Mouse (Mus musculus) liver, embryonic 12.5 days (tissue): ENCODE results near the gene Trim60. TPM values are rescaled to one million over a fixed set of nuclear protein-coding genes. Genes with fewer than 3 reads are reported as not detected.

ENCODE experiments used
- ATAC-seq: fragments of 200-750 bp; cut with Nextera tagmentation; 2 replicates; pipeline ENCODE4 v1.8.0; 2017; ENCODE audit warnings: moderate number of reproducible peaks, mild to moderate bottlenecking, moderate library complexity
- H3K27ac ChIP-seq: fragments of 300-500 bp; sonication (generic); 2 replicates; pipeline ENCODE4 v1.5.1; 2016; ENCODE audit warnings: mild to moderate bottlenecking
- H3K27me3 ChIP-seq: fragments of 300-500 bp; sonication (generic); replicated peaks from 2 replicates; pipeline ENCODE4 v1.6.1; 2016; ENCODE audit warnings: mild to moderate bottlenecking, moderate library complexity
- H3K36me3 ChIP-seq: fragments of 300-500 bp; sonication (generic); 2 replicates; pipeline ENCODE4 v1.6.1; 2016; ENCODE audit warnings: mild to moderate bottlenecking, moderate library complexity
- H3K4me1 ChIP-seq: fragments of 300-500 bp; sonication (generic); 2 replicates; pipeline ENCODE4 v1.6.1; 2016
- H3K4me2 ChIP-seq: fragments of 300-500 bp; sonication (generic); 2 replicates; pipeline ENCODE4 v1.6.1; 2016; ENCODE audit warnings: mild to moderate bottlenecking, moderate library complexity
- H3K4me3 ChIP-seq: fragments of 300-500 bp; sonication (generic); 2 replicates; pipeline ENCODE4 v1.5.1; 2016; ENCODE audit warnings: mild to moderate bottlenecking, moderate library complexity
- H3K9ac ChIP-seq: fragments of 300-500 bp; sonication (generic); 2 replicates; pipeline ENCODE4 v1.6.1; 2016; ENCODE audit warnings: mild to moderate bottlenecking, moderate library complexity
- H3K9me3 ChIP-seq: fragments of 300-500 bp; sonication (generic); replicated peaks from 2 replicates; pipeline ENCODE4 v1.6.1; 2016; ENCODE audit warnings: mild to moderate bottlenecking, moderate library complexity
- WGBS: fragments of 180-500 bp; shearing (Covaris S2); methylation state at CpG from one replicate; pipeline ENCODE4 v1.1.7; 2016; ENCODE audit not compliant: insufficient replicate concordance; 5-methylcytosine and 5-hydroxymethylcytosine counted together
- polyA plus RNA-seq: library from polyadenylated mRNA; unstranded; fragments of >200 nt; fragmentation: Nextera tagmentation; extraction: Ambion mirVana; gene quantifications from 2 replicates; pipeline ENCODE4 v1.2.1, GENCODE M21; 2016

Gene Trim60
- not detected in 2 replicates for polyA plus RNA-seq

GRCm38 (mm10) chr8:65018423-65018822 lies at the start of gene Trim60, which contains the start of gene Trim61:
Gene Trim60, minus strand, starts transcription at chr8:65018584.
Gene Trim61, minus strand, starts transcription at chr8:65018523.
- no peak for ATAC-seq
- 76% methylated on average over 8 of the region's 8 CpGs for WGBS
- Histone ChIP-seq H3K4me3 (no peak within 1 kb of the TSS), H3K27me3 (no peaks in the 10 kb centered on the region), H3K4me1 (no peaks in the 10 kb centered on the region), H3K27ac (no peak within 1 kb of the TSS), H3K9ac (no peak within 1 kb of the TSS), H3K4me2 (no peak within 1 kb of the TSS), H3K9me3 (0 out of 2 replicates have a peak, but pooled peaks cover 3% of the 10 kb centered on the region), H3K36me3 (no peaks in the 10 kb centered on the region)

GRCm38 (mm10) chr8:65067694-65068472 lies 49.5 kb upstream of the Trim60 start:
- 56% methylated on average over 10 of the region's 10 CpGs for WGBS
- Histone ChIP-seq H3K4me1 (no peaks in the 10 kb centered on the region), H3K36me3 (no peaks in the 10 kb centered on the region), H3K9ac (no peak overlapping the region), H3K9me3 (no peaks in the 10 kb centered on the region), H3K27me3 (no peaks in the 10 kb centered on the region), H3K27ac (no peak overlapping the region), H3K4me3 (no peak overlapping the region), H3K4me2 (no peak overlapping the region)
- no peak for ATAC-seq

- H3K4me3 ChIP-seq, result no peak overlapping the region
- 77% methylated on average over 4 of the region's 4 CpGs for WGBS
- no peaks in the 10 kb centered on the region for H3K4me1 ChIP-seq
- no peak overlapping the region for H3K4me2 ChIP-seq
- no peak overlapping the region for H3K27ac ChIP-seq
- no peak for ATAC-seq
- no peaks in the 10 kb centered on the region for H3K36me3 ChIP-seq
- H3K27me3 ChIP-seq, result no peaks in the 10 kb centered on the region
- no peak overlapping the region for H3K9ac ChIP-seq
- no peaks in the 10 kb centered on the region for H3K9me3 ChIP-seq
Measured at GRCm38 (mm10) chr8:65067031-65067430, 48.6 kb upstream of the Trim60 start.

DNA sequence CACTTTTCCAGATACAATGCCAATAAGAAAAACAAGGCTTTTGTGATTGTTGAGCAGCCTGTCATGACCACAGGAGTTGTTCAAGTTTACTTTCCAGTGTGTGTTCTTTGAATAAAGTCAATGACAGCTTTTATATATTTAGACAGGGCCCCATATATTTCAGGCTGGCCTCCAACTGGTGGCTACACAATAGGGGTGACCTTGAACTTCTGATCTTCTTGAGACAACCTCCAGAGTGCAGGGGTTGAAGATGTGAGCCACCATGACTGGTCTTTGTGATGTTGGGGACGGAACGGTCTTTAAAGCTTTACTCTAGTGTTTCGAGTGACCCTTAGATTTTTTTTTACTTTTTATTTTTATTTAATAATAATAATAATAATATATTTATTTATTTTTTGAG lies 47.2 kb upstream of the Trim60 start:
- H3K36me3 ChIP-seq, result no peaks in the 10 kb centered on the region
- no peak overlapping the region for H3K4me2 ChIP-seq
- H3K9me3 ChIP-seq, result no peaks in the 10 kb centered on the region
- H3K27ac ChIP-seq, result no peak overlapping the region
- no peak for ATAC-seq
- WGBS, result 90% methylated on average over 3 of the region's 3 CpGs
- H3K4me3 ChIP-seq, result no peak overlapping the region
- H3K27me3 ChIP-seq, result no peaks in the 10 kb centered on the region
- H3K9ac ChIP-seq, result no peak overlapping the region
- H3K4me1 ChIP-seq, result no peaks in the 10 kb centered on the region

DNA sequence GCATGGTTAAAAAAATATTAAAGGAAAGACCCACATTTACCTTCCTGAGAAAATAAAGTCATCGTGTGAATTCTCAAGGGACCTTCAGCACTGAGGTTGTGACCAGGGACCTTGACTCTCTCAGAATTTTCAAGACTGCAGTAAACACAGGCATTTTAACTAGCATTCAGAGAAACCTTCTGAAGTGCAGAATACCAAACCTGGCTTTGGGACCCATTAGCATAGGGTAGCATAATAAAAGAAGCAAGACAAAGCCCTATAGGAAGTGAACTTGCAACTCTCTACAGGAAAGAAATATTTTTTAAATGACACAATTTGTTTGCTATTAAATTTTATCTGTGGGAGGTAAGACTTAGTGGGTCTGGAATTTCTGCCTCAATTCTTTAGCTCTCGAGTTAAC lies 45.7 kb upstream of the Trim60 start:
- no peak overlapping the region for H3K9ac ChIP-seq
- ATAC-seq, result no peak
- no peaks in the 10 kb centered on the region for H3K9me3 ChIP-seq
- no peak overlapping the region for H3K4me3 ChIP-seq
- no peak overlapping the region for H3K27ac ChIP-seq
- WGBS, result 46% methylated on average over 2 of the region's 2 CpGs
- no peaks in the 10 kb centered on the region for H3K4me1 ChIP-seq
- H3K27me3 ChIP-seq, result no peaks in the 10 kb centered on the region
- H3K4me2 ChIP-seq, result no peak overlapping the region
- H3K36me3 ChIP-seq, result no peaks in the 10 kb centered on the region

- Histone ChIP-seq H3K27ac (no peak overlapping the region), H3K4me2 (no peak overlapping the region), H3K4me1 (no peaks in the 10 kb centered on the region), H3K27me3 (no peaks in the 10 kb centered on the region), H3K4me3 (no peak overlapping the region), H3K9me3 (no peaks in the 10 kb centered on the region), H3K36me3 (no peaks in the 10 kb centered on the region), H3K9ac (no peak overlapping the region)
- no peak for ATAC-seq
- WGBS, result 66% methylated on average over 4 of the region's 4 CpGs
Measured at GRCm38 (mm10) chr8:65062195-65062594, 43.8 kb upstream of the Trim60 start.

- 72% methylated on average over 4 of the region's 4 CpGs for WGBS
- no peaks in the 10 kb centered on the region for H3K4me1 ChIP-seq
- H3K4me2 ChIP-seq, result no peak overlapping the region
- no peak overlapping the region for H3K9ac ChIP-seq
- no peaks in the 10 kb centered on the region for H3K27me3 ChIP-seq
- H3K9me3 ChIP-seq, result no peaks in the 10 kb centered on the region
- no peak overlapping the region for H3K4me3 ChIP-seq
- H3K36me3 ChIP-seq, result no peaks in the 10 kb centered on the region
- no peak overlapping the region for H3K27ac ChIP-seq
- no peak for ATAC-seq
Measured at GRCm38 (mm10) chr8:65056722-65057121, 38.3 kb upstream of the Trim60 start.

- no peaks in the 10 kb centered on the region for H3K36me3 ChIP-seq
- no peaks in the 10 kb centered on the region for H3K4me1 ChIP-seq
- no peak overlapping the region for H3K4me2 ChIP-seq
- WGBS, result 65% methylated on average over 5 of the region's 5 CpGs
- no peaks in the 10 kb centered on the region for H3K27me3 ChIP-seq
- ATAC-seq, result no peak
- H3K4me3 ChIP-seq, result no peak overlapping the region
- no peak overlapping the region for H3K9ac ChIP-seq
- no peaks in the 10 kb centered on the region for H3K9me3 ChIP-seq
- H3K27ac ChIP-seq, result no peak overlapping the region
Measured at GRCm38 (mm10) chr8:65053968-65054367, 35.6 kb upstream of the Trim60 start.

DNA sequence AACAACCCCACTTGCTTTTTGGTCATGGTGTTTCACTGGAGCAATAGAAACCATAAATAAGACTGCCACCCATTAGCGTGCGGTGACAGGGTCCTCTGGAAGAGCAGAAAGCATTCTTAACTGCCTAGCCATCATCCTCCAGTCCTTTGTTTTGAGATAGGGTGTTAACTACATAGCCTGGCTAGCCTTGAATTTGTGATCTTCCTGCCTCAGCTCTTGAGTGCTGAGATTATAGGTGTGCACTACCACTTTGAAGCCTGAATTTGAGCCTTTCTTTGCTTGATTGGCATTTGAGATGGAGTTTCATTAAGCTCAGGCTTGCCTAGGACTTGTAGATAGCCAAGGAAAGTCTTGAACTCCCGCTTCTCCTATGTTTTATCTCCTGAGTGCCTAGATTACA lies 35.2 kb upstream of the Trim60 start:
- no peak for ATAC-seq
- H3K9ac ChIP-seq, result no peak overlapping the region
- H3K27me3 ChIP-seq, result no peaks in the 10 kb centered on the region
- H3K27ac ChIP-seq, result no peak overlapping the region
- no peaks in the 10 kb centered on the region for H3K4me1 ChIP-seq
- H3K4me2 ChIP-seq, result no peak overlapping the region
- 78% methylated on average over 3 of the region's 3 CpGs for WGBS
- no peaks in the 10 kb centered on the region for H3K9me3 ChIP-seq
- no peak overlapping the region for H3K4me3 ChIP-seq
- no peaks in the 10 kb centered on the region for H3K36me3 ChIP-seq

GRCm38 (mm10) chr8:65047801-65048200 lies 29.4 kb upstream of the Trim60 start:
- Histone ChIP-seq H3K27me3 (no peaks in the 10 kb centered on the region), H3K9me3 (no peaks in the 10 kb centered on the region), H3K4me3 (no peak overlapping the region), H3K4me2 (no peak overlapping the region), H3K9ac (no peak overlapping the region), H3K4me1 (no peaks in the 10 kb centered on the region), H3K36me3 (no peaks in the 10 kb centered on the region), H3K27ac (no peak overlapping the region)
- 68% methylated on average over 4 of the region's 4 CpGs for WGBS
- no peak for ATAC-seq

DNA sequence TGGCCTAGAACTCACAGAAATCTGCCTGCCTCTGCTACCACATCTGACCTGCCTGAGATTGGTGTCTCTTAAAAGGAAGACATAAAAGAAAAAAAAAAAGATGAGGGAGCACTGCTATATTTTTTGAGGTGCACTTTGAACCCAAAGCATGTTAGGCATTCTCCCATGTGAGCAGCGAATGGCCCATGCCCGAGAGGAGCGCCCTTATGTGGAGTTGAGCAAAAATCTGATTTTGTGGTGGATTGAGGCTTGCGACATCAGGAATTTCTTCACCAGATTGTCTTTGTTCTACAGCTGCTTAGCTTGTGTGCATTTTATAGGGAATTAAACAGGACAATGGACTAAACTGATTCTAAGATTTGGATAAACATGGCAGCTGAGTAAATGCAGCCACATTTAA lies 28.8 kb upstream of the Trim60 start:
- WGBS, result 69% methylated on average over 4 of the region's 4 CpGs
- H3K4me1 ChIP-seq, result no peaks in the 10 kb centered on the region

GRCm38 (mm10) chr8:65046565-65046964 lies 28.2 kb upstream of the Trim60 start:
- H3K9ac ChIP-seq, result no peak overlapping the region
- H3K27ac ChIP-seq, result no peak overlapping the region
- no peak overlapping the region for H3K4me2 ChIP-seq
- H3K4me1 ChIP-seq, result no peaks in the 10 kb centered on the region
- peak; percentile 63 for ATAC-seq
- no peaks in the 10 kb centered on the region for H3K27me3 ChIP-seq
- H3K9me3 ChIP-seq, result no peaks in the 10 kb centered on the region
- H3K36me3 ChIP-seq, result no peaks in the 10 kb centered on the region
- WGBS, result 31% methylated on average over 5 of the region's 5 CpGs
- H3K4me3 ChIP-seq, result no peak overlapping the region

More for the DNA sequence above, 28.8 kb upstream of the Trim60 start:
- no peaks in the 10 kb centered on the region for H3K9me3 ChIP-seq
- H3K9ac ChIP-seq, result no peak overlapping the region
- no peak overlapping the region for H3K4me2 ChIP-seq
- H3K27ac ChIP-seq, result no peak overlapping the region
- H3K36me3 ChIP-seq, result no peaks in the 10 kb centered on the region
- ATAC-seq, result no peak
- H3K4me3 ChIP-seq, result no peak overlapping the region
- no peaks in the 10 kb centered on the region for H3K27me3 ChIP-seq

DNA sequence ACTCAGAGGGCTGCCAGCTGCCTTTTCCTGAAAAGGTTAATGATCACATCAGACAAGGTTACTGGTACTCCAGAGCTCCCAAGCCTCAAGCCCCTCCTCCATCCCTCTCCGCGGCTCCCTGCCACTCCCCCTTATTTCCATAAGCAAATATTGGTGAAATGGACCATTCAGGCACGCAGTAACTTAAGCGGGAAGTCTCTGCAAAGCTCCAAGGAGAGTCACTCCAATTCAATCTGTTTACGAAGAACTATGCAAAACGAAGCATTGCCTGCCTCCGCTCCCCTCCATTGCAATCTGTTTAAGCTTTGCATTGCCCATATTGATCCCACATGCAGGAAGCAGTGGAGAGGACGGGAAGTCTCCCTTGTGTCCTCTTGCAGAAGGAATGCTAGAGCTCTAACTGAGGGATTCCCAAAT lies 18.7 kb upstream of the Trim60 start, which contains the start of gene Apela:
Gene Apela, minus strand, starts transcription at position 220 of the 417 bp plus-strand sequence.
- WGBS, result 2% methylated on average over 8 of the region's 8 CpGs

More for the DNA sequence above, 18.7 kb upstream of the Trim60 start, which contains the start of gene Apela:
- Histone ChIP-seq H3K4me3 (peak within 1 kb of the TSS; percentile 14; the same call in 1 of the 2 replicates), H3K27me3 (peaks cover 14% of the 10 kb centered on the region), H3K9ac (no peak within 1 kb of the TSS), H3K4me2 (peak within 1 kb of the TSS; percentile 43), H3K27ac (no peak within 1 kb of the TSS), H3K36me3 (no peaks in the 10 kb centered on the region), H3K9me3 (no peaks in the 10 kb centered on the region), H3K4me1 (no peaks in the 10 kb centered on the region)
- peak; percentile 73 for ATAC-seq
